Mouse (Mus musculus) neural tube, embryonic 14.5 days (tissue): Measurements from ENCODE around the gene Zfp553. TPM values are rescaled to one million over a fixed set of nuclear protein-coding genes. Genes with fewer than 3 reads are reported as not detected.

ENCODE experiments used
- ATAC-seq: fragments of 200-750 bp; cut with Nextera tagmentation; 2 replicates; pipeline ENCODE4 v1.8.0; 2017; ENCODE audit warnings: low read depth, mild to moderate bottlenecking, moderate TSS enrichment, moderate library complexity
- H3K27ac ChIP-seq: fragments of 300-500 bp; sonication (generic); 2 replicates; pipeline ENCODE4 v1.5.1; 2014; ENCODE audit warnings: low read depth, mild to moderate bottlenecking, control low read depth, low read length, moderate library complexity, mixed read lengths
- H3K27me3 ChIP-seq: fragments of 300-500 bp; sonication (generic); 2 replicates; pipeline ENCODE4 v1.6.1; 2014; ENCODE audit warnings: low read length; ENCODE audit not compliant: control insufficient read depth, insufficient read depth
- H3K36me3 ChIP-seq: fragments of 300-500 bp; sonication (generic); 2 replicates; pipeline ENCODE4 v1.6.1; 2014; ENCODE audit warnings: low read length, mixed read lengths; ENCODE audit not compliant: control insufficient read depth, insufficient read depth
- H3K4me1 ChIP-seq: fragments of 300-500 bp; sonication (generic); 2 replicates; pipeline ENCODE4 v1.6.1; 2014; ENCODE audit warnings: low read length; ENCODE audit not compliant: control insufficient read depth, insufficient read depth
- H3K4me2 ChIP-seq: fragments of 300-500 bp; sonication (generic); 2 replicates; pipeline ENCODE4 v1.6.1; 2014; ENCODE audit warnings: mild to moderate bottlenecking, low read depth, low read length, control low read depth
- H3K4me3 ChIP-seq: fragments of 300-500 bp; sonication (generic); 2 replicates; pipeline ENCODE4 v1.5.1; 2014; ENCODE audit warnings: low read depth, low read length, control low read depth, mixed read lengths
- H3K9ac ChIP-seq: fragments of 300-500 bp; sonication (generic); replicated peaks from 2 replicates; pipeline ENCODE4 v1.6.1; 2014; ENCODE audit warnings: low read depth, mild to moderate bottlenecking, control low read depth, low read length, mixed read lengths
- H3K9me3 ChIP-seq: fragments of 300-500 bp; sonication (generic); 2 replicates; pipeline ENCODE4 v1.6.1; 2016; ENCODE audit warnings: low read length; ENCODE audit not compliant: control insufficient read depth
- WGBS: fragments of 180-500 bp; shearing (Covaris S2); extraction: QIAGEN DNeasy Blood & Tissue Kit; methylation state at CpG from one replicate; pipeline ENCODE4 v1.1.7; 2014; 5-methylcytosine and 5-hydroxymethylcytosine counted together
- polyA plus RNA-seq: library from polyadenylated mRNA; unstranded; fragments of >200 nt; fragmentation: Nextera tagmentation; extraction: Ambion mirVana; gene quantifications from 2 replicates; pipeline ENCODE4 v1.2.1, GENCODE M21; 2014

The Zfp553 gene
- polyA plus RNA-seq, 1 experiment from 2014 or later, result 24.0 TPM

DNA sequence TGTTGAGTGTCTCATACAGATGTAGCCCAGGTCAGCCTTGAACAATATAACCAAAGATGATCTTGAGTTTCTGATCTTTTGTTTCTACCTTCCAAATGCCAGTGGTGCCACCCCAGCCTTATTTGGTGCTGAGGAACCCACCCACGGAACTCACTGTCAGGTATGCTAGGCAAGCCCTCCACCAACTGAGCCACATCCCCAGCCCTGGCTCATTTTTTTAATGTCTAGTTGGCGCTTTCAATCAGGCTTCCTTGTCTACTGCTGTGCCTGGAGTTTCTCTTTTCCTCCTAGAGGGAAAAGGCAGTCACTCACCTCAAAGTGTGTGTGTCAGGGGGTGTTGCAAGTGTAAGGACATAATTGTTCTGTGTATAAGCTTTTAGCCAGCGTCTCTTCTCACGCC, 38.2 kb downstream of the Zfp553 start:
- H3K9ac ChIP-seq, result no peak overlapping the region
- no peaks in the 10 kb centered on the region for H3K27me3 ChIP-seq
- H3K36me3 ChIP-seq, result no peaks in the 10 kb centered on the region
- H3K4me1 ChIP-seq, result peaks cover 12% of the 10 kb centered on the region
- ATAC-seq, result no peak
- 0 out of 2 replicates have a peak, but pooled peaks cover 3% of the 10 kb centered on the region for H3K9me3 ChIP-seq
- H3K4me3 ChIP-seq, result no peak overlapping the region
- no peak overlapping the region for H3K4me2 ChIP-seq
- whole genome bisulfite sequencing, result 93% methylated on average over 4 of the region's 4 CpGs
- no peak overlapping the region for H3K27ac ChIP-seq

DNA sequence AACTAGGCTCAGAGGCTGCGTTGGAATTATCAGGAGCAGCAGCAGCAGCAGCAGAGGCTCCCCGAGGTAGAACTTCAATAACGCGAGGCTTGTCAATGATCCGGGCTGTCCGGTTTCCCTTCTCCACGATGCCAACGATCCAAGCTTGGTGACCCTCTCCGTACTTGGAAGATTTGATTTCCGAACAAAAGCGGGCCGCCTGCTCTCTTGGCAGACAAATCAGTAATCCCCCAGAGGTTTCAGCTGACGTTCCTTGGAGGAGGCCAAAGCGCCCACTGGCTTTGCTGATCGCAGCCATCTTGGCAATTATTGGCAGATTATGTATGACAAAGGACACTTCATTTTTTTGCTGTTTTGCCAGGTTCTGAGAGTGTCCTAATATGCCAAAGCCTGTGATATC, 39.7 kb downstream of the Zfp553 start:
- WGBS, result 91% methylated on average over 15 of the region's 15 CpGs
- ATAC-seq, result no peak
- Histone ChIP-seq H3K9ac (no peak overlapping the region), H3K9me3 (0 out of 2 replicates have a peak, but pooled peaks cover 3% of the 10 kb centered on the region), H3K4me2 (peak overlapping the region; percentile 88; the same call in 1 of the 2 replicates), H3K27me3 (no peaks in the 10 kb centered on the region), H3K4me1 (peaks cover 12% of the 10 kb centered on the region), H3K4me3 (peak overlapping the region; percentile 88; the same call in 1 of the 2 replicates), H3K36me3 (no peaks in the 10 kb centered on the region), H3K27ac (no peak overlapping the region)

DNA sequence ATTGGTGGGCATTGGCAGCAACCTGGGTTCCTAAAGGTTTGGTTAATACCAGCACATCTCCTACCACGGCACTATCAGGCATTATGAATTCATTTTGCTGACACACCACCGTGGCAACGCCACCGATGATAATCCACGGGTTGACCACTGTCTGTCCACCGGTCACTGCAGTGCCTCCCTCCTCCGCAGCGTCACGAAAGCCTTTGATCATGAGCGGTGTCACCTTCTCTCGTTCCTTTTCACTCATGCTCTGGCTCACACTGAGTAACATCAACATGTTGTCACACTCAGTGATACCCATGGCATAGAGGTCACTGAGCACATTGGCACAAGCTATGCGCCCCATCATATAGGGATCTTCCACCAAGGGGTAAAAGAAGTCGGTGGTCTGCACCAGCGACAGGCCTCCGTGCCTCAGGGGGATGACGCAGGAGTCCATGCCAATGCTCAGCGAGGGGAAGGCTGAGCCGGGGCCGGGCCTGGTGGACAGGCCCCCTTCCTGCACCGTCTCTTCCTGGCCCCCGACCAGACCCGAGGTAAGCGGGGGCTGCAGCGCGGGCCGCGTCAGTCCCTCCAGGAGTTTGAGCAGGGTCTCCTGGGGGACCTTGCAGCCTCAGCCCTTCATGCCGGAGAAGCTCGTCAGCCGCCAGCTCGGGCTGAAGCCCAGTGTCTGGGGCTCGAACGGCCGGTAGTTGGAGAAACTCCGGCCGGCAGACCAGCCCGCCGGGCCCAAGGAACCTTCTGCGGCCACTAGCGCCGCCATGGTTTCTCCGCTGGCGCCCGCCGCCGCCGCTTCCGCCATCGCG, 40.5 kb downstream of the Zfp553 start:
- 17% methylated on average over 47 of the region's 50 CpGs for WGBS
- H3K27ac ChIP-seq, result peak overlapping the region; percentile 80
- H3K4me1 ChIP-seq, result peaks cover 12% of the 10 kb centered on the region
- peak overlapping the region; percentile 88 for H3K4me2 ChIP-seq
- no peaks in the 10 kb centered on the region for H3K27me3 ChIP-seq
- ATAC-seq, result peak; percentile 67
- peak overlapping the region; percentile 91 for H3K9ac ChIP-seq
- no peaks in the 10 kb centered on the region for H3K36me3 ChIP-seq
- peak overlapping the region; percentile 88 for H3K4me3 ChIP-seq
- H3K9me3 ChIP-seq, result 0 out of 2 replicates have a peak, but pooled peaks cover 2% of the 10 kb centered on the region

GRCm38 (mm10) chr7:127273925-127274789, 41.3 kb downstream of the Zfp553 start, which contains the start of gene Sephs2:
Sephs2 (minus strand) TSS chr7:127274055.
- Histone ChIP-seq H3K9ac (peak within 1 kb of the TSS; percentile 91), H3K4me3 (peak within 1 kb of the TSS; percentile 88), H3K27me3 (no peaks in the 10 kb centered on the region), H3K9me3 (no peaks in the 10 kb centered on the region), H3K4me2 (peak within 1 kb of the TSS; percentile 88), H3K27ac (peak within 1 kb of the TSS; percentile 80), H3K4me1 (peaks cover 12% of the 10 kb centered on the region), H3K36me3 (no peaks in the 10 kb centered on the region)
- 4% methylated on average over 39 of the region's 39 CpGs for WGBS
- ATAC-seq, result peak; percentile 93

DNA sequence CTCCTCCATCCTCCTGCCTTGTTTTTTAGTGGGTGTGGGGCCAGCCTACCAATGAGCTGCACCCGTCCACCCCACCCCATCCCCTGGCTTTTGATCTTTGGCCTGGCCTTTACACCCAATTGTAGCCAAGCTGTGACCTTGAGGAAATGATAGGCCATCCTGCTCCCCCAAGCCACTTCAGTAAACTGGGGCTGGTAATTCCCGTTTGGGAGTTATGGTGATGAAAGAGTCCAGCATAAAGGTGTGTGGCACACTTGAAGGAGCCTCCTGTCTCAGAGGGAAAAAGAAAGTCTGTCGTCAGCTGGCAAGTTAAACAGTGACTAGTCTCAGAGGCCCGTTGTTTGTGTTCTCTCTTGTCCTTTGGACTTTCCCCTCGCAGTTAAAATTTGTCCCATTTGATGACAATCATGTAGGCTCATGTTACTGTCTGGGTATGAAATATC, 43.7 kb downstream of the Zfp553 start:
- Histone ChIP-seq H3K4me2 (no peak overlapping the region), H3K4me3 (no peak overlapping the region), H3K9ac (no peak overlapping the region), H3K27ac (no peak overlapping the region), H3K27me3 (no peaks in the 10 kb centered on the region), H3K9me3 (no peaks in the 10 kb centered on the region), H3K36me3 (no peaks in the 10 kb centered on the region), H3K4me1 (peaks cover 12% of the 10 kb centered on the region)
- 66% methylated on average over 5 of the region's 5 CpGs for WGBS
- no peak for ATAC-seq

DNA sequence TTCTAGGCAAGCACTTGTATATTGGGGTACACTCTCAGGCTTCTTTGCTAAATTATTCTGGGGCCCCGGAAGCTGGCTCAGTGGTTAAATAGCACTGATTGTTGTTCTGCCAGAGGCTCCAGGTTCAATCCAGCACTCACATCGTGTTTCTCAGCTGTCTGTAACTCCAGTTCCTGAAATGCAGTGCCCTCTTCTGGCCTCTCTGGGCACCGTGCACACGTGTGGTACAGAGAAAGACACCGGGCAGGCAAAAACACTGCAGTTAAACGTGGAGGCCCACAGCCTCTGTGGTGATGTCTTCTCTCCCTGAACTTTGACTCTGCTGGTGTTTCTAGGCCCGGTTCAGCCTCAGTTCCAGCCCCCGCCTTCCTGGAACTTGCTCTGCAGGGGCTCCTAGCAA, 45.5 kb downstream of the Zfp553 start:
- Histone ChIP-seq H3K36me3 (no peaks in the 10 kb centered on the region), H3K4me2 (no peak overlapping the region), H3K9me3 (no peaks in the 10 kb centered on the region), H3K4me3 (no peak overlapping the region), H3K27me3 (no peaks in the 10 kb centered on the region), H3K27ac (no peak overlapping the region), H3K9ac (no peak overlapping the region), H3K4me1 (peaks cover under 1% of the 10 kb centered on the region; the same call in 1 of the 2 replicates)
- 20% methylated on average over 8 of the region's 8 CpGs for WGBS
- ATAC-seq, result no peak

- H3K36me3 ChIP-seq, result no peaks in the 10 kb centered on the region
- H3K4me3 ChIP-seq, result no peak overlapping the region
- H3K4me2 ChIP-seq, result no peak overlapping the region
- H3K9me3 ChIP-seq, result no peaks in the 10 kb centered on the region
- 70% methylated on average over 3 of the region's 3 CpGs for whole genome bisulfite sequencing
- H3K9ac ChIP-seq, result no peak overlapping the region
- H3K4me1 ChIP-seq, result no peaks in the 10 kb centered on the region
- no peak for ATAC-seq
- no peaks in the 10 kb centered on the region for H3K27me3 ChIP-seq
- no peak overlapping the region for H3K27ac ChIP-seq
These were observed 47.2 kb downstream of the Zfp553 start for GRCm38 (mm10) chr7:127280092-127280491.

- Histone ChIP-seq H3K4me1 (no peaks in the 10 kb centered on the region), H3K27ac (no peak overlapping the region), H3K9ac (no peak overlapping the region), H3K4me2 (no peak overlapping the region), H3K4me3 (no peak overlapping the region), H3K9me3 (no peaks in the 10 kb centered on the region), H3K27me3 (no peaks in the 10 kb centered on the region), H3K36me3 (no peaks in the 10 kb centered on the region)
- 71% methylated on average over 4 of the region's 4 CpGs for WGBS
- no peak for ATAC-seq
These were observed 48.3 kb downstream of the Zfp553 start for GRCm38 (mm10) chr7:127281114-127281513.
